Mouse (Mus musculus) mouse trophoblast stem cell (cell line): ENCODE results near the gene Gcnt4.

Experiments
- in situ Hi-C, 2 experiments: fragments of 300-500 bp; cut with MseI, MboI; formaldehyde crosslinking; loops; 2 replicates in 1 of 2; 3 replicates in 1 of 2; pipeline ENCODE4 v1.15.1; 2025

The Gcnt4 gene

GRCm38 (mm10) chr13:96990561-96991265 is 66.2 kb downstream of the Gcnt4 start:
- in situ Hi-C loops = no loop called here

- in situ Hi-C loops = no loop called here
Observed at GRCm38 (mm10) chr13:96993291-96993989, 69.0 kb downstream of the Gcnt4 start.

GRCm38 (mm10) chr13:96995243-96995642 is 70.8 kb downstream of the Gcnt4 start:
- in situ Hi-C loops = no loop called here

GRCm38 (mm10) chr13:96997080-96997479 is 72.6 kb downstream of the Gcnt4 start:
- in situ Hi-C loops = no loop called here
